Mouse (Mus musculus): ENCODE data around the gene Trim75.
"Not testable (repeated sequence)": the region's sequence is repeated elsewhere in the genome, so short reads cannot be mapped to it uniquely, and the experiment has no call there.

Trim75 gene

DNA sequence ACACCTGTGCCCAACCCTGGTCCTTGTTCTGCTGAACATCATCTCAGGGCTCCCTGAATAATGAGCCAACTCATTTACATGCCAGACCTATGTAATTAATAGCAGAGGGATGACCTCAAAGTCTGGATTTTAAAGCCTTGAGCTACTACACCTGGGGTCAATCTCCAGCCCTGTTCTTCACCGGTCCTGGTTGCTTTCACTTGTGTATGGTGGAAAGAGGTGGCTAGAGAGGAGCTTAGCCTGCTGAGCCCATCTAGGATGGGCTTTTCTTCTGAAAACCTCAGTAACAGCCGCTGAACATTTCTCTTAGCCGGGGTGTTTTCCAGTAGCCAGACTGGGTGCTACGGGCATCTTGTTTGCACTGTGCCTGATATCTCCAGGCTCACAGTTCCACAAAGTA is at the start of gene Trim75:
Gene Trim75, minus strand, starts transcription at position 101 of the 400 bp plus-strand sequence.
- no peak for DNase-seq (ENCODE audit: low spot score in 2 of 2)

DNA sequence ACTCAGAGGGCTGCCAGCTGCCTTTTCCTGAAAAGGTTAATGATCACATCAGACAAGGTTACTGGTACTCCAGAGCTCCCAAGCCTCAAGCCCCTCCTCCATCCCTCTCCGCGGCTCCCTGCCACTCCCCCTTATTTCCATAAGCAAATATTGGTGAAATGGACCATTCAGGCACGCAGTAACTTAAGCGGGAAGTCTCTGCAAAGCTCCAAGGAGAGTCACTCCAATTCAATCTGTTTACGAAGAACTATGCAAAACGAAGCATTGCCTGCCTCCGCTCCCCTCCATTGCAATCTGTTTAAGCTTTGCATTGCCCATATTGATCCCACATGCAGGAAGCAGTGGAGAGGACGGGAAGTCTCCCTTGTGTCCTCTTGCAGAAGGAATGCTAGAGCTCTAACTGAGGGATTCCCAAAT is 49.5 kb upstream of the Trim75 start, which contains the start of gene Apela:
Gene Apela, minus strand, starts transcription at position 220 of the 417 bp plus-strand sequence.
- DNase-seq (ENCODE audit: low spot score in 2 of 2) = no peak

DNA sequence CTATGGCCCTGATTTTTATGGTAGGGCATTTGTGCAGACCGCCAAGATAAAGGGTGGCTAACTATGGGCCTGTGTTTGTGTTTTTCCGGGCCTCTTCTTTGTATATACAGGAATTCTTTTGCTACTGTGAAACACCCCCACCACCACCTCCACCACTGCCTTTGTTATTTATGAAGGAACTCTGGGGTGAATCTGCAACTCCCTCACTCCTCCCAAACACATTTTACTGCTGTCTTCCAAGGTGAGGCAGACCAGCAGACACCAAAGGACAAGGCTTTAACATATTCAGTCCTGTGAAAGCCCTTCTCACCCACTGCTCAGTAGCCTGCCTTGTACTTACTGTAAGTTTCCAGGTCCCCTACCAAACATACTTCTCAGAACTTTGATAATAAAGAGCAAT is 46.5 kb upstream of the Trim75 start:
- no peak for DNase-seq (ENCODE audit: low spot score in 2 of 2)

DNA sequence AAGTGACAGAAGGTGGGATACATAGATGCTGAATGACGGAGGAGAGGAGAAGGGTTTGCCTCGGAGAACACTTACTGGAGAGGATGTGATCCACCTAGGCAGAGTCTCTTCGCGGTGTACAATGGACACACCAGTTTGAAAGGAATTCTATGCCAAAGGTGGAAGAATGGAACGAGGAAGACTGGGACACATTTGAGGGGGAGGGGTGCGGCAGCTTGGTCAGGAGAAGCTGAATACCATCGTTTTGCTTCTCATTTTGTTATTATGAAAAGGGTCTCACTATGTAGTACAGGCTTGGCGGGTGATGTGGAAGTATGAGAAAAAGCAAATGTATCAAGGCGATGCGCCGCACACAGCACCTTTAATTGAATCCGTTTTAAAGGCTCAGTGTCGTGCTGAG is 45.4 kb upstream of the Trim75 start:
- no peak for DNase-seq (ENCODE audit: low spot score in 2 of 2)

- no peak for DNase-seq (ENCODE audit: low spot score in 2 of 2)
Measured at GRCm38 (mm10) chr8:65032107-65032506, 44.5 kb upstream of the Trim75 start.

DNA sequence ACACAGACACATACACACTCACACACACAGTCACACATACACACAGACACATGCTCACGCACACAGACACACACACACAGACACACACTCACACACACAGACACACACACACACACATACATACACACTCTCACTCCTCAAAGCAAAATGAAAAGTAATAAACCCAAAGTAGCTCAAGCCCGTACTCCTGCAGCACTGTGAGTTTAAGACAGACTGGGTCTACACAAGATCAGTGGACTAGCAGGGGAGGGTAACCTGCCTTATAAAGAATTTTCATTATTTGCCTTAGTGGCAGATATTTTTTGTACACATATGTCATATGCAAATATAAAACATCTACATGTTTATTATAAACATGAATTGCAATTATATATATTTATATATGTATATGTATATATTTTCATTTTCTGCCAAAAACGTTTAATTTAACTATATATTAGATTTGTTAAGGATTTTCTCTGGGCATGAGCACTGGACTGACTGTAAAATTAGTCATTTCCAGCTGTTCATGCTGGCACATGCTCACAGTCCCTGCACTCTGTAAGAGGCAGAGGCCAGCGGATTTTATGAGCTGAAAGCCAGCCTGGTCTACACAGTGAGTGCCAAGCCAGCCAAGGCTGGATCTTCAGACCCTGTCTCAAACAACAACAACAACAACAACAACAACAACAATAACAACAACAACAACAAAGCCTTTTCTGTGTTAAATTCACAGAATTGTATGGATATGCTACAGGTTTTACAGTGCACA is 43.3 kb upstream of the Trim75 start:
- no peak for DNase-seq (ENCODE audit: low spot score in 2 of 2)

GRCm38 (mm10) chr8:65029776-65030175 is 42.1 kb upstream of the Trim75 start:
- no peak for DNase-seq (ENCODE audit: low spot score in 2 of 2)

GRCm38 (mm10) chr8:65028959-65029686 is 41.5 kb upstream of the Trim75 start:
- no peak for DNase-seq (ENCODE audit: low spot score in 2 of 2)

GRCm38 (mm10) chr8:65022485-65022884 is 34.9 kb upstream of the Trim75 start:
- peak; percentile 5 to 53 for DNase-seq (ENCODE audit: low spot score in 2 of 2)

GRCm38 (mm10) chr8:65018423-65018822 is 30.8 kb upstream of the Trim75 start, which contains the start of the genes Trim61 and Trim60:
Trim61 (minus strand) TSS chr8:65018523.
Trim60 (minus strand) TSS chr8:65018584.
- DNase-seq (ENCODE audit: low spot score in 2 of 2) = no peak

GRCm38 (mm10) chr8:65007616-65008015 is 20.0 kb upstream of the Trim75 start:
- DNase-seq (ENCODE audit: low spot score in 2 of 2) = not testable (repeated sequence)

DNA sequence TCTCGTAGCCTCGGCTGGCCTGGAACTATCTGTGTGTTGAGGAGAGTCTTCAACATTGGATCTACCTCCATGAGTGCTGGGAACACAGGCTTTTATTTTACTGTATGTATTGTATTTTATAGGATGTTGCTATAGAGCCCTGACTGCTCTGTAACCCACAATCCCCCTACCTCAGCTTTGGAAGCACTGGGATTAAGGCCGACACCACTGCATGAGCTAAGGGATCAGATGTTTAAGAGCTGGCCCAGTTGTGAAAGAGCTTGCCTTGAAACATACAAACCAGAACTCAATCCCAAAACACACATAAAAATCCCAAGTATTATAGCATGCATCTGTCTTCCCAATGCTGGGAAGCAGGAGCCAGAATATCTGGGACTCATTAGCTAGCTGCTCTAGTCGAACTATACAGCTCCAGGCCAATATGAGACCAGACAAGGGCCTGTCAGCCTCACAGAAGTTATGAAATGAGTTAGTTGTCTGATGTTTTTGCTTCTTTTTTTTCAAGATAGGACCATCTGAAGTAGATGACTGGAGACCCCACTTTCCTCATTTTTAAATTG is 11.3 kb upstream of the Trim75 start:
- DNase-seq (ENCODE audit: low spot score in 2 of 2) = no peak

- no peak for DNase-seq (ENCODE audit: low spot score in 2 of 2)
Measured at GRCm38 (mm10) chr8:64983150-64983897, 4.3 kb downstream of the Trim75 start.

- DNase-seq (ENCODE audit: low spot score in 2 of 2) = no peak
Measured at GRCm38 (mm10) chr8:64962836-64963235, 24.8 kb downstream of the Trim75 start.

- DNase-seq (ENCODE audit: low spot score in 2 of 2) = no peak
Measured at GRCm38 (mm10) chr8:64959025-64959424, 28.6 kb downstream of the Trim75 start.

DNA sequence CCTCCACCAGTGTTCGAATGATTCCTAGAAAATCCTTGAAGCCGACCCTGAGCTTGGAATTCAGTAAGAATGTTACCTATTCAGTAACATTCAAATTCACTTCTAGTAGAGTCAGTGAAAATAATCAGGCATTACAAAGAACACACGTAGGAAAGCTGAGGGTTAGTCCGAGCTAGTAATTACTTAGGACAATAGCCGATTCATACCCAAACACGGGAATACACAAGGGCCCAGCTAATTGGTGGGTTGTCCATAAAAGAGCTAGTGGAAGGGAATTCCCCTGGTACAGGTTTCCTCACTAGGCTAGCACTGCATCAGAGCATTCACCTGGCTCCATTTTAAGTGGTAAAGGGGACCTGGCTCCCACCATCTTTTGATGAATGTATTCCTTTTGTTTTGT is 35.5 kb downstream of the Trim75 start:
- no peak for DNase-seq (ENCODE audit: low spot score in 2 of 2)

DNA sequence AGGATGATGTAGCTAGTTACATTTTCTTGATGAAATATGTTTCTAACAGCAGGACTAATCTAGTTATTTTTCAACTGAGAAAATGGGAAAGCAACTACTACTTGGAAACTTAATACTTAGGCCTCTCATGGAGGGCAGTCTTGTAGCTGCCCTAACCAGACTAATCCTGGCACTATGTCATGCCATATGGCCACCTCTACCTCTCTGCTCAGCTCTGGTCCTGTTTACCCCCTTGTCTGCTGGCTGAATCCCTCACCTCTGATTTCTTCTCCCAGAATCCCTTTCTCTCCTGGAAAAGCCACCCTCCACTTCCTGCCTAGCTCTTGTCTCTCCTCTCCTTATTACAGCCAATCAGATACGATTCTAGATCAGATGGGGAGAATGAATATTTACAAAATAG is 39.3 kb downstream of the Trim75 start:
- no peak for DNase-seq (ENCODE audit: low spot score in 2 of 2)

- no peak for DNase-seq (ENCODE audit: low spot score in 2 of 2)
Measured at GRCm38 (mm10) chr8:64947698-64948034, 40.0 kb downstream of the Trim75 start.

- peak; percentile 89 to 90 for DNase-seq (ENCODE audit: low spot score in 2 of 2)
Measured at GRCm38 (mm10) chr8:64946820-64947697, 40.6 kb downstream of the Trim75 start, which contains the start of gene Tmem192. Tmem192 (plus strand) TSS chr8:64947185.

GRCm38 (mm10) chr8:64946441-64946819 is 41.2 kb downstream of the Trim75 start:
- no peak for DNase-seq (ENCODE audit: low spot score in 2 of 2)

GRCm38 (mm10) chr8:64945606-64946005 is 42.0 kb downstream of the Trim75 start:
- DNase-seq (ENCODE audit: low spot score in 2 of 2) = no peak
